Mouse (Mus musculus) heart, postnatal 0 days (tissue): Measurements from ENCODE around the gene Col5a1.

ENCODE experiments used
- CTCF ChIP-seq: IDR thresholded peaks from 2 replicates; pipeline ENCODE4 v1.5.1; 2016; ENCODE audit warnings: antibody characterized with exemption, control low read depth, low read depth
- EP300 ChIP-seq: IDR thresholded peaks from 2 replicates; pipeline ENCODE4 v1.6.1; 2016; ENCODE audit warnings: antibody characterized with exemption, low read depth

DNA sequence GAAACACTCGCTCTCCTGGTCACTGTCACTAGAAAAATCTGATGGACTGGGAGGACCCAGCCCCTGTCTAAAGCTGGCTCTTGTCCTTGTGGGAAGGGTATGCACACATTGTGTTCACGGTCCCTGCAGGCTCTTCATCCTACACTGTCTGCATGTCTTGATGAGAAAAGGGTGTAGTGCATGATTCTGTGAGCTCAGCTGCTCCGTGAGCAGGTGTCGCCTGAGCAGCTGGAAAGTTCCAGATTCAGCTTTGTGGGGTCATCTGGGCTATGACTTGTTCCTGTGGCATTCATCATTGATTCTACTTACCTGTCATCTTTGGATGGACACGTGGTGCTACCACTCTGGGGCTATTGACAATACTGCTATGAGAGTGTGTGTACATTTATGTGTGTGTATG is 61.7 kb downstream of the Col5a1 start:
- TF ChIP-seq CTCF (no peak), EP300 (no peak)
